Mouse (Mus musculus) kidney, adult 8-10 months (tissue): ENCODE results near the gene Cnga3.

Source experiments
- DNase-seq, 2 experiments: peaks; one replicate each; pipeline ENCODE4 v3.0.0; 2022

Gene Cnga3

GRCm38 (mm10) chr1:37287748-37288147 is 73.5 kb downstream of the Cnga3 start:
- DNase-seq, result no peak

- DNase-seq, result no peak
Observed at GRCm38 (mm10) chr1:37288181-37288935, 74.1 kb downstream of the Cnga3 start.

DNA sequence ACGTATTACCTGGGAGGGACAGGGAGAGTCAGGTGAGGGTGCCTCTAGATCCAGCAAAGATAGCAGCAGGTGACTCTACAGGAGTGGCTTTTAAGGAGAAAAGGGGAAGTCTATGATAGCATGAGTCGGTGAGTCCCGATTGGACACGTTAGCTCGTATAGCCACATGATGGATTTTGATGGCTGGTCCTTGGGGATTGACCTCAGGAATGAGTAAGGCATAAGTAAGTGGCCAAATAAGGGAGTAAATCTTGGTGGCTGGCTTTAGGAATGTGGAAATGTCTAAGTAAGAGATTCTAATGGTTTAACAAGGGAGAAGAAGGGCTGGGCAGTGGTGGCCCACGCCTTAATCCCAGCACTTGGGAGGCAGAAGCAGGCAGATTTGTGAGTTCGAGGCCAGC is 74.7 kb downstream of the Cnga3 start:
- DNase-seq, result no peak

DNA sequence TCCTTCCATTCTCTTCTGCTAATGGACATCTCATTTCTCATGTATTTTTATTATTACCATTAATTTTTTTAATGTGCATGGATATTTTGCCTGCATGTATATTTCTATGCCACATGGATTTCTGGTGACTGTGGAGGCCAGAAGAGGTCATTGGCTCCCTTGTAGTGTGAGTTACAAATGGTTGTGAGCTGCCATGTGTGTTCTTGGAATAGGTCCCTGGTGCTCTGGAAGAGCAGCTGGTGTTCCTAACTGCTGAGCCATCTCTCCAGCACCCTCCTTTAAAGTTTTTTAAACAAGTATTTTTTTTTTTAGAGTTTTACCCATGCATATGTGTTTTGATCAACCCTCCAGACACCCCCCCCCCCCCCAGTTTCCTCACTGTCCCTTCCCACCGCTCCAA is 82.2 kb downstream of the Cnga3 start:
- DNase-seq, result no peak

DNA sequence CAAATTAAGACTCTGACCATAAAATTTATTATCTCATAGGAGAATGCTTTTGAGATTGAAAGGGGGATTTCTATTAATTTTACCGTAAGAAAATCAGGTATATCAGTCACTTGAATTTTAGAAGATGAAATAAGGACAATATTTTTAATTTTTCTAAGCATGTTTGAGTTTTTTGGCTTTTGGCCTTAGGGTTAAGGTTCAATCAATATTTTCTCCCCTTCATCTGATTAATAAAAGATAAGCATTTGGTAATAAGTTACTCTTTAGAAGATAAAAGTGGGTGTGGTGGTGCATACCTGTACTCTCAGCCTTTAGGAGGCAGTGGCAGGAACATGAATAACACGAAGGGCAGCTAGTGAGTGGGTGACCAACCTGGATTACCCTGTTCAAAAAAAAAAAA is 84.7 kb downstream of the Cnga3 start:
- no peak for DNase-seq

DNA sequence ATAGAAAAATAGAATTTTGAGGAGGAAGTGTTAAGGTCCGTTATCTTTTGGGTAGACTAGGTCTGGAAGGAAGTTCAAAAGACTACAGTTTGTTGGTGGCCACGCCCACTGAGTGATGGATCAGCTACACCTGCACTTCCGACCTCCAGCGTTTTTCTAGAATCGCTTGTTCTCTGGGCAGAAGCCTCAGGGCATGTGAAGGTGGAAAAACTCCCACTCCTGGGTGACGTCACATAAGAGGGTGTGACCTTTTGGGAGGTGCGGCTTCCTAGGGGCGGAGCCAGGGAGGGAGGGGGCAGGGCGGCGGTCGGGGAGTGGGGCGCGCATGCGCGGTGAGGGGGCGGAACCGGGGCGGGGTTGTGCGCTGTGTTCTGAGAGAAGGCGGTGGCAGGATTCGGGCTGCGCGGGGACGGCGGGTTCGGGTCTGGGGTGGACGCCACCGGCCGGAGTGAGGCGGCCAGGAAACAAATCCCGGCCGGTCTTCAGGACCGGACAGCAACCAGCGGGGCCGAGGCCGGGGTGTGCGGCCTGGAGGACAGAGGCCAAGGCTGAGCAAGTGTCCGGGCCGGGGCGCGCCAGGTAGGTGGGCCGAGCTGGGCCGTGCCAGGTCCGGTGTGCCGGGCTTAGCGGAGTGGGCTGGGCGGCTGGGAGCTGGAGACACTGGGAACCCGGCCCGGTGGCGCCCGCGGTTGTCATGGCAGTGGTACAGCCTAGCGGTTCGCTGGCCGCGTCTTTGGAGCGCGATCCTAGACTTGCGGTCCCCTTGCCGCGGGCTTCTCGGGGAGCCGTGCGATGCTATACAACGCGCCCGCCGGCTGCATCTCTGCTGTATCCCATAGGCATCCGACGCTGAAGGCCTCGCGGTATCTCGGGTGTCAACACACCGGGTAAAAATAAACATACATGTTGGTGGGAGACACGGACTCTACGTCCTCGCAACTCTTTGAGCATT is 85.6 kb downstream of the Cnga3 start, which contains the start of gene Inpp4a:
TSS of gene Inpp4a (plus strand) at position 326 of the 952 bp plus-strand sequence.
- peak; percentile 88 to 91 for DNase-seq

DNA sequence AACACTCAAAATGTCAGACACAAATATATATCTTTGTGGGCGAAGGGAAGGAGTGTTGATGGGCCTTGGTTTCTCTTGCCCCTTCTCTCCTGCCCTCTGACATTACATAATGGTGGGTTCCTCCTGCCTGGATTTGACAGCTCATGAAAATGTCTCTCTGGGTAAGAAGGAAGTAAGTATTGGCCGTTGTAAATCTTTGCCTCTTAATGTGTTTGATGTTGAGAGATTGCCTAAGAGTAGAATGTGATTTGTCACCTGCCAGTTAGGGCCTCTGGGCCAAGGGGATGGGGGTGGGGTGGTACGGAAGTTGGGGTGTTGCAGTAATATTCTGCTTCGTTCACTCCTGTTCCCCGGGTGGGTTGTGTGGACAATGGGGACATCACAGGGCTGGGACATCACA is 86.4 kb downstream of the Cnga3 start:
- no peak for DNase-seq

DNA sequence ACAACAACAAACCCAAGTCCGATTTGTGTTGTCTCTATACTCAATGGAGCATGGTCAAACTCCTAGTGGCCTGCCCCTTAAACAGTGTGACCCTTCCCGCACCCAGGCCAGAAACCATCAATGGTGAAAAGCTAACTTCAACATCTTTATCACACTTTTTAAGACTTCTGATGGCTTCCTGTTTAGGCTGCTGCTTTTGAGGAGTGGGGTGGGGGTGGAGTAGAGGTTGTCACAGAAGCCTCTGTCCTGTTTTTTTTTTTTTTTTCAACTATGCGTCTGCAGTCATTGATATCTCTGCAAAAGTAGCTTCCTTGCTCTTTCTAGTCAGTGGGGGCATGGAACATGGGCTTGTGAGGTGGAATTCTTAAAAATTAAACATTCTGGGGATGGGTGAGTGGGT is 88.6 kb downstream of the Cnga3 start:
- DNase-seq, result no peak

GRCm38 (mm10) chr1:37305691-37306287 is 91.6 kb downstream of the Cnga3 start:
- no peak for DNase-seq

- DNase-seq, result no peak
Observed at GRCm38 (mm10) chr1:37307586-37307985, 93.4 kb downstream of the Cnga3 start.

GRCm38 (mm10) chr1:37308021-37308742 is 93.9 kb downstream of the Cnga3 start:
- DNase-seq, result no peak

- no peak for DNase-seq
Observed at GRCm38 (mm10) chr1:37308743-37309100, 94.5 kb downstream of the Cnga3 start.

DNA sequence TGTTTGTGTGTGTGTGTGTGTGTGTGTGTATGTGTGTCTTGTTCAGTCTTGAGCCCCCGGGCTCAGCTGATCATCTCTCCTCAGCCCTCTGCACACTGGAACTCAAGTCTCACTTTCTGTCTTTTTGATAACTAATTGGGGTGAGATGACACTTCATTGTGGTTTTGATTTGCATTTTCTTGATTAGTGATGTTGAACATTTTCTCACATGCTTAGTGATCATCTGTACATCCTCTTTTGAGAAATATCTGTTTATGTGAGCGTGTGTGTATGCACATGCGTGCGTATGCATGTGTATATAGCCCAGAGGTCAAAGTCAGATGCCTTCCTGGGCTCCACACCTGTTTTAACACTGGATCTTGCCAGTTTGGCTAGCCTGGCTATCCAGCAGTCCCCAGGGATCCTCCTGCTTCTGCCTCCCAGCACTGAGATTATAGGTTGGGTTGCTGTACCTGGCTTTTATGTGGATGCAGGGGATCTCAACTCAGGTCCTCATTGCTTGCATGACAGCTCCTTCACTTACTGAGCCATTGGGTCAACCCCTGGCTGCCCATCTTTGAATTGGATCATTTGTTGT is 95.8 kb downstream of the Cnga3 start:
- DNase-seq, result no peak
